Mouse (Mus musculus) embryonic fibroblast, embryonic 13.5 days (primary cell): ENCODE measurements around the gene Syne3.

Experiments used
- CTCF ChIP-seq: IDR thresholded peaks from 2 replicates; pipeline ENCODE4 v1.5.1; 2011; ENCODE audit warnings: mild to moderate bottlenecking, control low read depth, low read length, moderate library complexity, borderline replicate concordance; ENCODE audit not compliant: insufficient read depth
- POLR2A ChIP-seq: IDR thresholded peaks from 2 replicates; pipeline ENCODE4 v1.6.1; 2011; ENCODE audit warnings: low read depth, mild to moderate bottlenecking, control low read depth, low read length, moderate library complexity

DNA sequence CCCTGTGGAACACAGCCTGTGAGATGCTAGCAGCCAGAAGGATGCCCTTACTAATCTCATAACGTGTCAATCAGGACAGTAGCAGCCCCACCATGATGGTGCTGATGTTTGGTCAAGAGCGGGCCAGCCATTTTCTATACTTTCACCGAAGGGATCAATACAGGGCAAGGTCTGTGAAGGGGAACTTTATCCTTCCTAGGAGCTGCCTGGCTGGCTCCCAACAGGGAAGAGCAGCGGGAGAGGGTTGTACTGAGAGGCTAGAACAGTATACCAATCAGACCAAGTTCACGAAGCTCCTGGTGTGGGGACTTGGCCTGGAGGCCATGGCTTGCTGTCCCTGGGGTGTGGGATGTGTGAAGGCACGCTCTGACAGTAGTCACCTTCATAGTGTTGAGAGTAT lies 45.7 kb upstream of the Syne3 start:
- no peak for TF ChIP-seq CTCF
- no peak for TF ChIP-seq POLR2A
